Mouse (Mus musculus) lung, adult 2 months (tissue): ENCODE measurements at regions not wholly inside any gene's neighbourhood (a gene's known extent, or its start where the extent isn't known, plus 50 kb on each side); places are given as distances from the start of the nearest gene placed in this dataset.

Experiments
- CTCF ChIP-seq: fragments of 200-500 bp; IDR thresholded peaks from 2 replicates; pipeline ENCODE4 v1.5.1; 2011; ENCODE audit warnings: mild to moderate bottlenecking, low read length, control low read depth; ENCODE audit not compliant: insufficient read depth
- POLR2A ChIP-seq: fragments of 200-500 bp; IDR thresholded peaks from 2 replicates; pipeline ENCODE4 v1.6.1; 2011; ENCODE audit warnings: low read depth, mild to moderate bottlenecking, control low read depth, low read length, borderline replicate concordance; ENCODE audit errors: extremely low read depth

DNA sequence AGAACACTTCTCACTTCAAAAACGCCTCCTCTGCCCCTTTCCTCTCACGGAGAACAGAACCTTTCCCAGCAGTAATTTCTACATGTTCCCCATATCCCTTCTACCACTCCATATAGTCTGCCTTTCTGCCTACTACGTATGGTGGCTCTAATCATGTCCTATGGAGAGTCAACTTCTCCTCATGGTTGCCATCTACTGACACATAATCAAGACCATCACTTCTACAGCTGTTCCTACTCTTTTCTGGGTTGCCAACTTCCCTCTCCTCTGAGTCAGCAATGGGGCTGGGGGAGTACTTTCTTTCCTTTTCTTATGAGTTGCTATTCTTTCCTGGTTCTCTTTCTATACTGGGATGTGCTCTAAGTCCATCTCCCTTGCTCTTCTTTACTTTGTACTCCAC lies 114.0 kb upstream of the Paip1 start:
- no peak for TF ChIP-seq CTCF
- no peak for TF ChIP-seq POLR2A
